Comparison of ENCODE assay signal across 27 mouse cellular contexts in the genomic region with DNA sequence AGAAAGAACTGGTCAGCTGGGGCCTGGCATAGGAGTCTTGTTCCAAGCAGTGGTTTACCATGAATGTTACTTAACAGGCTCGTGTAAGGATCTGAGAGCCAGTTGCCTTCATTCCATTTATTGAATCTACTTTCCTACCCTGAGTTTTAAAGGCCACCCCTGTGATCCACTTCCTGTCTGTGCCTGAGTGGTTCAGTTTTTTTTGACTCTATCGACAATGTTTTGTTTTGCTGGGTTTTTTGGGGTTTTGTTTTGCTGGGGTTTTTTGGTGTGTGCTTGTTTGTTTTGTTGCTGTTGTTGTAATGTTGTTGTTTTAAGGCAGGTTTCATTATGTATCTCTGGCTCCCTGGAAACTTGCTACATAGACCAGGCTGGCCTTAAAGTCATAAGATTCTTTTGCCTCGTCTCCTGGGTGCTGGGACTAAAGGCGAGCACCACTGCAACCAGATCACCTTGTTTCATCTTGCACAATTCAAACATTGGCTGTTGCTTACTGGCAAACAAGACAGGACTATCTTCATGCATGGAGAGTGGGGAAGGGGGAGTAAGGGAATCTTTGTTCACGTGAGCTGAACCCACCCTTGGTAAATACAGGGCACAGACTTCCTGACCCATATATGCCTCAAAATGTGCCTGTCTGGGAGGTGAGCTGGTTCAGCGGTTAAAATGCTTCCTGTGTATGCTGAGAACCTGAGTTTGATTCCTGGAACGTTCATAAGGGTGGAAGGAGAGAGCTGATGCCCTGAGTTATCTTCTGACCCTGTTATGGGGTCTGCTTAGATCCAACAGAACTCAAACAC. TPM values are rescaled to one million over a fixed set of nuclear protein-coding genes. Genes with fewer than 3 reads are reported as not detected.
DNase-seq lines count a peak whose midpoint lies in the region; ATAC-seq and TF ChIP-seq lines count a peak whose summit lies in the region.
"Had no signal": no experiment of that assay in that cellular context is flagged by ENCODE, and none has a peak within 500 bp of the region (broad histone marks: within the 10 kb centered on the region; RNA-seq: fewer than 3 reads in every experiment).

No protein-coding gene starts in this region.

- no peaks in the 10 kb centered on the region for H3K9me3 ChIP-seq in stomach, embryonic 14.5 days (ENCODE audit: control insufficient read depth, low read depth, low read length)
- H3K9me3 ChIP-seq in stomach, postnatal 0 days (ENCODE audit: control insufficient read depth, low read length): no peaks in the 10 kb centered on the region
- H3K9me3 ChIP-seq in forebrain, embryonic 15.5 days: no peaks in the 10 kb centered on the region
- H3K9me3 ChIP-seq: embryonic facial prominence, embryonic 12.5 days; heart, embryonic 12.5 days; hindbrain, embryonic 15.5 days; kidney, embryonic 15.5 days; limb, embryonic 12.5 days; liver, embryonic 15.5 days had no signal

- no peaks in the 10 kb centered on the region for H3K79me2 ChIP-seq in macrophage (ENCODE audit: inconsistent target)

- ATAC-seq in stomach, embryonic 14.5 days (ENCODE audit: insufficient number of reproducible peaks, insufficient read depth, low FRiP score, low read depth): no peak
- ATAC-seq in stomach, postnatal 0 days (ENCODE audit: low FRiP score, low TSS enrichment): no peak
- ATAC-seq in common myeloid progenitor, adult 5-6 weeks (replicated peaks; ENCODE audit: low read depth, poor library complexity, severe bottlenecking): 0 out of 2 replicates have a peak, but pooled peaks have one; percentile 11
- ATAC-seq in forebrain, embryonic 15.5 days (replicated peaks): no peak
- ATAC-seq: forebrain, embryonic 16.5 days; Patski had no signal

- WGBS in stomach, embryonic 14.5 days: 55% methylated on average over 7 of the region's 7 CpGs
- WGBS in stomach, postnatal 0 days: 42% methylated on average over 7 of the region's 7 CpGs
- WGBS in macrophage (ENCODE audit: missing documents): 41% methylated on average over 7 of the region's 7 CpGs
- 77% methylated on average over 7 of the region's 7 CpGs for WGBS in forebrain, embryonic 15.5 days

- no peak for DNase-seq in stomach, postnatal 0 days (ENCODE audit: low spot score)
- DNase-seq in thymus, postnatal 4 days: peak; percentile 16
- DNase-seq in cerebellum, adult 11 months: no peak
- no peak for DNase-seq in cerebellum, adult 9-11 months
- DNase-seq: adrenal gland, postnatal 14 days; cerebellum, adult 8-10 months; heart, postnatal 14 days; kidney, postnatal 4 days; layer of hippocampus, adult 9-11 months; lung, postnatal 10 days; midbrain, embryonic 14.5 days had no signal

- no peaks in the 10 kb centered on the region for H3K27me3 ChIP-seq in stomach, embryonic 14.5 days (ENCODE audit: control insufficient read depth, insufficient read depth, low read length)
- H3K27me3 ChIP-seq in stomach, postnatal 0 days (ENCODE audit: control insufficient read depth, insufficient read depth, low read length): no peaks in the 10 kb centered on the region
- H3K27me3 ChIP-seq in forebrain, embryonic 15.5 days: no peaks in the 10 kb centered on the region
- H3K27me3 ChIP-seq: embryonic facial prominence, embryonic 12.5 days; heart, embryonic 12.5 days; hindbrain, embryonic 15.5 days; kidney, embryonic 15.5 days; limb, embryonic 12.5 days; liver, embryonic 15.5 days; Patski had no signal

- no peaks in the 10 kb centered on the region for H3K4me1 ChIP-seq in stomach, embryonic 14.5 days (ENCODE audit: control insufficient read depth, insufficient read depth, low read length)
- no peaks in the 10 kb centered on the region for H3K4me1 ChIP-seq in stomach, postnatal 0 days (replicated peaks; ENCODE audit: control insufficient read depth, insufficient read depth)
- no peaks in the 10 kb centered on the region for H3K4me1 ChIP-seq in forebrain, embryonic 15.5 days
- H3K4me1 ChIP-seq: embryonic facial prominence, embryonic 12.5 days; hindbrain, embryonic 15.5 days; kidney, embryonic 15.5 days; limb, embryonic 12.5 days; liver, embryonic 15.5 days had no signal

- no peaks in the 10 kb centered on the region for H3K36me3 ChIP-seq in stomach, embryonic 14.5 days (ENCODE audit: control insufficient read depth, insufficient read depth, low read length)
- no peaks in the 10 kb centered on the region for H3K36me3 ChIP-seq in stomach, postnatal 0 days (ENCODE audit: control insufficient read depth, insufficient read depth, low read length)
- no peaks in the 10 kb centered on the region for H3K36me3 ChIP-seq in macrophage (ENCODE audit: inconsistent target)
- H3K36me3 ChIP-seq in forebrain, embryonic 15.5 days: no peaks in the 10 kb centered on the region
- H3K36me3 ChIP-seq: embryonic facial prominence, embryonic 12.5 days; heart, embryonic 12.5 days; hindbrain, embryonic 15.5 days; kidney, embryonic 15.5 days; limb, embryonic 12.5 days; liver, embryonic 15.5 days had no signal

- H3K27ac ChIP-seq in stomach, embryonic 14.5 days (ENCODE audit: low read length): peak overlapping the region; percentile 27; the same call in 1 of the 2 replicates
- no peak overlapping the region for H3K27ac ChIP-seq in stomach, postnatal 0 days (replicated peaks)
- H3K27ac ChIP-seq in macrophage: peak overlapping the region; percentile 44
- no peak overlapping the region for H3K27ac ChIP-seq in forebrain, embryonic 15.5 days (replicated peaks)
- H3K27ac ChIP-seq: embryonic facial prominence, embryonic 12.5 days; hindbrain, embryonic 15.5 days; kidney, embryonic 15.5 days; limb, embryonic 12.5 days; liver, embryonic 15.5 days had no signal

- TF ChIP-seq EP300 in stomach, postnatal 0 days (optimal IDR thresholded peaks at IDR 0.05): no peak

- no peak overlapping the region for H3K4me2 ChIP-seq in stomach, embryonic 14.5 days (replicated peaks; ENCODE audit: low read depth, low read length)
- H3K4me2 ChIP-seq in stomach, postnatal 0 days (replicated peaks; ENCODE audit: low read depth): no peak overlapping the region
- no peak overlapping the region for H3K4me2 ChIP-seq in forebrain, embryonic 15.5 days (replicated peaks)
- H3K4me2 ChIP-seq: embryonic facial prominence, embryonic 12.5 days; heart, embryonic 12.5 days; hindbrain, embryonic 15.5 days; kidney, embryonic 15.5 days; limb, embryonic 12.5 days; liver, embryonic 15.5 days had no signal

- no peak for TF ChIP-seq CTCF in stomach, postnatal 0 days (IDR thresholded peaks at IDR 0.05; ENCODE audit: low read depth)

- H3K4me3 ChIP-seq in stomach, embryonic 14.5 days (ENCODE audit: low read depth, low read length): no peak overlapping the region
- H3K4me3 ChIP-seq in stomach, postnatal 0 days (ENCODE audit: low read depth, low read length): no peak overlapping the region
- H3K4me3 ChIP-seq in macrophage (ENCODE audit: inconsistent target): no peak overlapping the region
- no peak overlapping the region for H3K4me3 ChIP-seq in forebrain, embryonic 15.5 days
- H3K4me3 ChIP-seq: embryonic facial prominence, embryonic 12.5 days; heart, embryonic 12.5 days; hindbrain, embryonic 15.5 days; kidney, embryonic 15.5 days; limb, embryonic 12.5 days; liver, embryonic 15.5 days had no signal

- no peak overlapping the region for H3K9ac ChIP-seq in stomach, embryonic 14.5 days (replicated peaks; ENCODE audit: low read depth, low read length)
- H3K9ac ChIP-seq in stomach, postnatal 0 days (ENCODE audit: low read length): no peak overlapping the region
- no peak overlapping the region for H3K9ac ChIP-seq in forebrain, embryonic 15.5 days (replicated peaks)
- H3K9ac ChIP-seq: embryonic facial prominence, embryonic 12.5 days; heart, embryonic 12.5 days; hindbrain, embryonic 15.5 days; kidney, embryonic 15.5 days; limb, embryonic 12.5 days; liver, embryonic 15.5 days had no signal

RNA-seq across cellular contexts. Expression of a gene that starts 34.5 kb away (rescaled TPM):
- not detected in 2 replicates for polyA plus RNA-seq in stomach, embryonic 14.5 days (2014; fragmentation: Nextera tagmentation; extraction: Ambion mirVana)
- polyA plus RNA-seq in stomach, postnatal 0 days (2015; fragmentation: Nextera tagmentation; extraction: Ambion mirVana): not detected in 2 replicates
- total RNA-seq in common myeloid progenitor, adult 5-6 weeks (2017): not detected in 2 replicates
- 1 to 10 TPM in 13 of 26 experiments, under 1 TPM in 3, not detected in 10; 0.41 to 6.5 (median 3.6) TPM for total RNA-seq in macrophage (2018; cell fraction: chromatin; rRNA removed)
- 1 to 10 TPM in 13 of 26 experiments, under 1 TPM in 13; 0.14 to 5.2 (median 0.97) TPM for total RNA-seq in macrophage (2018; cell fraction: cytosol; rRNA removed)
- total RNA-seq in macrophage (2018; cell fraction: nucleus; rRNA removed): 1 to 10 TPM in 17 of 26 experiments, under 1 TPM in 5, not detected in 4; 0.30 to 7.8 (median 3.0) TPM
- polyA plus RNA-seq in macrophage (2018): 1.4 to 1.6 TPM in 2 of 3 replicates, not detected in the other
- not detected in 2 replicates for polyA plus RNA-seq in forebrain, embryonic 15.5 days (2015; fragmentation: Nextera tagmentation; extraction: Ambion mirVana)
- total RNA-seq: ES-E14; gastrocnemius, postnatal 4 days; heart, postnatal 14 days had no signal
- polyA plus RNA-seq: C2C12; embryonic facial prominence, embryonic 12.5 days; forebrain, embryonic 16.5 days; heart, embryonic 12.5 days; hindbrain, embryonic 15.5 days; kidney, embryonic 15.5 days; limb, embryonic 12.5 days; liver, embryonic 15.5 days; midbrain, embryonic 14.5 days; neural tube, embryonic 14.5 days; Patski had no signal

Comparison
In these comparisons a context has a peak if more than half of its experiments do, and no peak if none do; other contexts are left out.
1. H3K27ac ChIP-seq: peak in stomach, embryonic 14.5 days (single experiment) and macrophage (single experiment); none in stomach, postnatal 0 days (single experiment) and forebrain, embryonic 15.5 days (single experiment).